Mouse (Mus musculus) mouse embryonic stem cell (cell line): ENCODE measurements around the gene Nrsn2.

Experiments
- in situ Hi-C, 2 experiments: fragments of 300-500 bp; cut with MboI; formaldehyde crosslinking; loops; 1 replicate in 1 of 2; 3 replicates in 1 of 2; pipeline ENCODE4 v1.14.3; 2019 to 2020; ENCODE audit warnings: low sequenced_read_pairs in 2 of 2, low pct_unique_long_range_greater_than_20kb in 1 of 2, mixed read lengths in 1 of 2; ENCODE audit not compliant: unreplicated experiment in 1 of 2

Gene Nrsn2

GRCm38 (mm10) chr2:152376345-152376741 is at the start of gene Nrsn2:
Gene Nrsn2 (minus strand): TSS chr2:152376638.
- in situ Hi-C loops, result no loop called here

DNA sequence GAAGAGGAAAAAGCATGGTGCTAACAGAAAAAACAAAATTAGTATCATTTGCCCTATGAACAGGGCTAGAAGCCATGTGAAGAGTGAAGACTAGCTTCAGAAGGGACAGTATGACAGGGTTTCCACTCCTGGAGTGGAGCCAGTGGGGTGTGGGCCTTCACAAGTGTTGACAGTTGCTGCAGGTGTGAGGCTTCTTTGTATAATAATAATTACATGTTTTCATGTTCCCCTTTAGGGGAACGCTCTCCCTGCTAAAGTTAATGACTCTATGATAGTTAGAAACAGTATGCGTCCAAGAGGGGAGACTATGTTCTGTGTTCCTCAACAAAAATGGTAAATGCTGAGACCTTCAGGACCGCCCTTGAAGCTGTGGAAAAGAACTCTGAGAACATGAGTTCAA is 39.3 kb upstream of the Nrsn2 start:
- in situ Hi-C loops, result no loop called here

DNA sequence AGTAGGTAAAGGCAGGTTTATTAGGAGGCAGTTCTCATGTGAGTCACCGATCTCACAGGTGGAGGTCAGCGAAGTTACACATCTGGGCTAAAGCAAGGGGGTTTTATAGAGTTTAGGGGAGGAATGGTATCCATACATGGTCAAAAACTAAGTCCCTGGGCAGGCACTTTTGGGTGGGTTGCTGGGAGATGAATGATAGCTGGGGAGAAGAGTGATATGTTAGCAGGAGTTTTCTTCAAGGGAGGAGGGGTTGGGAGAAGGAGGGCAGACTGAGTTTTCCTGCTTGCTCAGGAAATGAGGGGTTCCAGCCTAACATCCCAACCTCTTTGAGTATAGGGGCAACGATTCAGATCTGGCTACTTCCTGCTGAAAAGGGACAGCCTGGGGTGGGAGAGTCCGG is 38.8 kb upstream of the Nrsn2 start, which contains the start of gene 6820408C15Rik:
TSS of gene 6820408C15Rik (plus strand) at position 301 of the 400 bp plus-strand sequence.
- in situ Hi-C loops, result no loop called here

GRCm38 (mm10) chr2:152414591-152415165 is 38.2 kb upstream of the Nrsn2 start, which contains the start of gene Zcchc3:
Gene Zcchc3 (minus strand): TSS chr2:152415027.
- in situ Hi-C loops, result no loop called here

GRCm38 (mm10) chr2:152413765-152414584 is 37.5 kb upstream of the Nrsn2 start:
- in situ Hi-C loops, result no loop called here

GRCm38 (mm10) chr2:152413158-152413764 is 36.8 kb upstream of the Nrsn2 start:
- in situ Hi-C loops, result no loop called here

- in situ Hi-C loops, result no loop called here
Observed at GRCm38 (mm10) chr2:152412526-152413157, 36.2 kb upstream of the Nrsn2 start.

GRCm38 (mm10) chr2:152411471-152411870 is 35.0 kb upstream of the Nrsn2 start:
- in situ Hi-C loops, result no loop called here

DNA sequence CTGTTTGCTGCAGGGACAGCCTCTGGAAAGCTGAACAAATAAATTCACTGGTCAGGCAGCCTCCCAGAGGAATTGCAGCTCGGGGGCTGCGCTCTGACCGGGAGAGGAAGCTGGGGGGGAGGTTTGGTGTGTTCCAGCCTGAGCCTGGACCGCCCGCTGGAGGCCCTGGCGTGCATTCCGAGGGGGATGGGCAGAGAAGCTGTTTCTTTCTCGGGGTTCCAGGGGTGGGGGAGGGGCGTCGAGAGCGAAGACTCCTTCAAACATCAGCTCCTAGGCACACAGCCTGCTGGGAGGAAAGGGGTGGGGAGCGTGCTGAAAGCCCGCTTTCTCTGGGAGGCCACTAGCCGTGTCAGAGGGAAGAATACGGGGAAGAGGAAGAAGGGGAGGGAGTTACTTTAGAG is 34.5 kb upstream of the Nrsn2 start:
- in situ Hi-C loops, result no loop called here

DNA sequence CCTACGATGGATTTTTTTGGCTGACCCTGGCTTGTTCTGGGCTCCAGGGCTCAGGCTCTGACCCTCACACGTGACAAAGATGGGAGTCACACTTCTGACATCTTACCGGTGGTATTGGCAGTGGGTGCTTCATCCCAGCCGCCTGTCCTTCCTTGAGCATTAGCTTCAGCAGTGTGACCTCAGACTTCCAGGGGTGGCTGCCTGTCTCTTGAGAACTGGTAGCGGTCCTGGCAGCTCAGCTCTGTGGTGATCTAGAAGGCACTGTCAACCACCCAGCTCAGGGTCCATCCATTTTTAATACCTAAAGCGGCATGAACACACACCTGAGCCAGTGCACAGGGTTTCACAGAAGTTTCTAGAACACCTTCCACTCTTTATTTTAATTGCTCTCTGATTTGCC is 33.3 kb upstream of the Nrsn2 start:
- in situ Hi-C loops, result no loop called here

DNA sequence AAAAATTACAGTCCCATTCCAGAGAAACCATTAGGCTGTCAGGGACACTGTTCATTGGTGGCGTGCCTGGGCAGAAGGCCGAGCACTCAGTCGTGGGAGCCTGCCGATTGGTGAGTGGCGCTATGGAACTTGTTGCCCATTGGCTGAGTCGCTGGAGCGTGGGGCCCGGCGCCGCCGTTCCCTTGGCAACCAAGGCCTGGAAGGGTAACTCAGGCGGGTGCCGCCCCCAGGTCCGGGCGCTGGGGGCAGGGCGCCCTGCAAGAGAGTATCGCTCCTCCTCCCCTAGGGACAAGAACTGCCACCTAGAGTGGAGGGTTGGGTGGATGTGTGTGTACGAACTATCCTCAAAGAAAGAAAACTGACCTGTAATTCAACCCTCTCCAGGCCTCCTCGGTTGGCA is 29.7 kb upstream of the Nrsn2 start:
- in situ Hi-C loops, result no loop called here

GRCm38 (mm10) chr2:152399122-152399542 is 22.7 kb upstream of the Nrsn2 start:
- in situ Hi-C loops, result no loop called here

DNA sequence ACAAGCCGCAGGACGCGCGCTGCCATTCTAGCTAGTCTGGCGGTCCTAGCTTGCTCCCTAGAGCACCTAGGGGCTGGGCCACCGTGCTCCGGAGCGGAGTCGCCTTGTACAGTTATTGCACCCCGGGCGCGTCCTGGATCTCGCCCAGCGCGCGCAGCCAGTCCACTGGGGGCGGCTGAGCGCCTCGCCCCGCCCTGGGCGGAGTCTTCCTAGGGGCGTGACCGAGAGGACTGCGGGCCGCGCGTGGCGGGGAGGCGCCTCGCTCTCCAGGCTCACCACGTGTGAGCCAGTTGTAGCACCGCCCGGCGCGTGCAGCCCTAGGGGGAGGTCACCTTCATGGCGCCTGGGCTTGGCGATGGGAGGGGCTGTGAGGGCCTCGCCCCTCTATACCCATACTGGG is 22.3 kb upstream of the Nrsn2 start:
- in situ Hi-C loops, result no loop called here

- in situ Hi-C loops, result no loop called here
Observed at GRCm38 (mm10) chr2:152397680-152398435, 21.4 kb upstream of the Nrsn2 start, which contains the start of gene Sox12. Gene Sox12 (minus strand): TSS chr2:152398063.

- in situ Hi-C loops, result no loop called here
Observed at GRCm38 (mm10) chr2:152397004-152397589, 20.7 kb upstream of the Nrsn2 start.

- in situ Hi-C loops, result no loop called here
Observed at GRCm38 (mm10) chr2:152396110-152397003, 19.9 kb upstream of the Nrsn2 start.

- in situ Hi-C loops, result no loop called here
Observed at GRCm38 (mm10) chr2:152395271-152395920, 19.0 kb upstream of the Nrsn2 start.
